Mouse (Mus musculus) layer of hippocampus, postnatal 10 days (tissue): ENCODE measurements around the gene Uap1l1. TPM values are rescaled to one million over a fixed set of nuclear protein-coding genes. Genes with fewer than 3 reads are reported as not detected.

ENCODE experiments used
- DNase-seq, 2 experiments: peaks; one replicate each; pipeline ENCODE4 v3.0.0; 2021; ENCODE audit warnings: low spot score in 2 of 2
- total RNA-seq, 2 experiments: library from RNA; stranded (reverse); gene quantifications; 2 replicates each; pipeline ENCODE4 v1.2.3; 2021

Uap1l1 gene
- total RNA-seq, 2 experiments from 2014 or later: 11.2 to 11.5 TPM

DNA sequence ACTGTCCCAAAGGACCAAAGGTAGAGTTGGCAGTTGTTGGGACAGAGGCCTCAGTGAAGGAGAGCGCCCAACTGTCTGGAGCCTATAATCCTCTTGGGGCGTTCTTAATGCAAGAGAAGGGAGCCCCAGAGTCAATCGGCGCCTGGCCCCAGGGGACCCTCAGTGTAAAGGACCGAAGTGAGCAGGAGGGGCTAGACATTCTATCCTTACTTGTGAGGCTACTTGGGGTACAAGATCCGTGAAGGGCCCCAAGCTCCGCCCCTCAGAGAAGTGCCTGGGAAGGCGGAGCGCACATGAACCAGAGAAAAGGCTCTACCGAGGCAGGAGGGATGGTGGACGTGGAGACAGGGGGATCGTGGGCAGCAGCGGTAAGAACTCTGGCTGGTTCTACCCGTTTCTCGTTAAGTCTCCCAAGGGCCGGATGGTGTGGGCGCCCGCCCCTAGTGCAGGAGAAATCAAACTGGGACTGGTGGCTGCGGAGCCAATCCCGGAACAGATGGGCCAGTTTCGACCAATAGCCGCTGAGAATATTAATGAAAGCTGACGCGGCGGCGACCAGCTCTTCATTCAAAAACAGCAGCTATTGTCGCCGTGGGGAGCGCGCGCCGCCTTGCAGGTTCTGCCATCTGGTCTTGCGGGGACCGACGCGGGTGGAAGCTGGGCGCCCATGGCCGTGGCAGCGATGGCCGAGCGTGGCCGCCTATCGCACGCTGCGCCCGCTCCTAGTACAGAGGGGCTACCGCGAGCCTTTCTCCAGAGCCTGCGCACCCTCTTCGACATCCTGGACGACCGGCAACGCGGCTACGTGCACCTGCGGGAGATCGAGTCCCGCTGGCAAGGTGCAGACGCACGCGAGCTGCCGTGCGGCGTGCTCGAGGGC is 6.5 kb upstream of the Uap1l1 start, which contains the start of gene Sapcd2:
Sapcd2 (plus strand) TSS at position 558 of the 880 bp plus-strand sequence.
- DNase-seq: peak; percentile 77 to 87

GRCm38 (mm10) chr2:25369996-25370395 is 4.5 kb upstream of the Uap1l1 start:
- no peak for DNase-seq

DNA sequence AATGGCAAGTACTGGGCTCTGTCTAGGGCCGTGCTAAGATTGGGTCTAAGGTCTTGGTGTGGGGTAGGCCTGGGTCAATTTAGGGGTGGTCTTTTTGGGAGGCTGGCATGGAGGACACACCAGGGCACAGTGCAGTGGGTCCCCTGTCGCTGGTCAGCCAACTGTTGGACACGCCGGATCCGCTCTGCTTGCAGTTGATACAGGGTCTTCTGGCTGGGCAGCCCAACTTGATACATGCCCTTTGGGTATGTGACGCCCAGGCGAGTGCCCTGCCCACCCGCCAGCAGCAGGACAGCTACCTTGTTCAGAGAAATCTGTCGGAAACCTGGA is 756 bp downstream of the Uap1l1 start:
- no peak for DNase-seq

- DNase-seq: no peak
These were observed 1.2 kb downstream of the Uap1l1 start for GRCm38 (mm10) chr2:25364313-25364712.

- DNase-seq: no peak
These were observed 1.9 kb downstream of the Uap1l1 start for GRCm38 (mm10) chr2:25363478-25364178.

DNA sequence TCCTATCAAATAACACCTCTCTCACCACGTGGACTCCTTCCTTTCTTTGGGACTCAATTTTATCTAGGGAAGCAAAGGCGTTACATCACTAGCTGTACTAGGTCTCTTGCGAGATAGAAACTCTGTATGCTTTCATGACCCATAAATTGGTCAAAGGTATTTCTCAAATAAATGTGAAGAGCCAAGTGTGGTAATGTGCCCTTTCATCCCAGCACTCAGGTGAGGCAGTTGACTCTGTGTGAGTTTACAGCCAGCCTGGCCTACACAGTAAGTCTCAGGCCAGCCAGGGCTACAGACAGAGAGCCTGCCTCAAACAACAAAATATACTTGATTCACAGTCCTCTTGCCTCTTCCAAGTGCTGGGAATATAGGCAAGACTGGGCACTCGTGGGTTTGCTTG is 5.6 kb downstream of the Uap1l1 start:
- DNase-seq: no peak

GRCm38 (mm10) chr2:25356208-25357079 is 9.0 kb downstream of the Uap1l1 start, which contains the start of gene Dpp7:
Gene Dpp7 (minus strand): TSS chr2:25356359.
- peak; percentile 78 to 80 for DNase-seq

- no peak for DNase-seq
These were observed 9.9 kb downstream of the Uap1l1 start for GRCm38 (mm10) chr2:25355419-25356066.

DNA sequence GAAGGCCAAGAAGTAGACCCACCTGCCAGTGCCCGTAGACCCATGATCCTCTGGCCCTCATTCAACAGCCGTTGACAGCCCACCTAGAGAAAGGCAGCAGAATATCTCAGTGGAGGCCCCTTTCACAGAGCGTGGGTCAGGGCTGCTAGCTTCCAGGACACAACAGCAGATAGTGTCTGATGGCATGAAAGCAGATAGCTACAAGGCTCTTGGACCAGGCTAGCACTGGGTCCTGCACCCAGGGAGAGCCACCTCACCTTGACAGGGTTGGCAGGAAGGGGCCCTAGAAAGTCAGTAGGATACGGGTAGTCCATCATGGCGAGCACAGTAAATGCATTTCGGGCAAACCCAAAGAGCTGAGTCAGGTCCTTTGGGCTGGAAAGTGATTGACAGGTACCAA is 11.3 kb downstream of the Uap1l1 start:
- no peak for DNase-seq

- no peak for DNase-seq
These were observed 14.8 kb downstream of the Uap1l1 start for GRCm38 (mm10) chr2:25350701-25351100.

GRCm38 (mm10) chr2:25349499-25349898 is 16.0 kb downstream of the Uap1l1 start:
- no peak for DNase-seq

DNA sequence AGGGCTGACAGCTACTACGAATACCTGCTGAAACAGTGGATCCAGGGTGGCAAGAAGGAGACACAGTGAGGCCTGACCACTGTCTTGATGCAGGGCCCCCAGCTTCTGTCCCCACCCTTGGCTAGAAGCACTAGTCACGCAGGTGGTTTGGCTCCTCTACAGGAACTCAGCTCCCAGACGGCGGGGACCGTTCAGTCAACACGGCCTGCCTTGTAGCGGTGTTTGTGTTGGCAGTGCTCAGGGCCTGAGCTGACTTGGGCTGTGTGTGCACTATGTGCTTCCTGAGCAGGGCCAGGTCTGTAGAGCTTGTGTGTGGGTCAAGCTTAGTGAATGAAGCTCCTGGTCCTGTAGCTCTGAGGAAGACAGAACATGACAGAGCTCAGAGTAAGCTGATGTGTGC is 17.3 kb downstream of the Uap1l1 start:
- DNase-seq: no peak

- no peak for DNase-seq
These were observed 27.2 kb downstream of the Uap1l1 start for GRCm38 (mm10) chr2:25338303-25338702.

- no peak for DNase-seq
These were observed 31.9 kb downstream of the Uap1l1 start for GRCm38 (mm10) chr2:25333569-25333968.

DNA sequence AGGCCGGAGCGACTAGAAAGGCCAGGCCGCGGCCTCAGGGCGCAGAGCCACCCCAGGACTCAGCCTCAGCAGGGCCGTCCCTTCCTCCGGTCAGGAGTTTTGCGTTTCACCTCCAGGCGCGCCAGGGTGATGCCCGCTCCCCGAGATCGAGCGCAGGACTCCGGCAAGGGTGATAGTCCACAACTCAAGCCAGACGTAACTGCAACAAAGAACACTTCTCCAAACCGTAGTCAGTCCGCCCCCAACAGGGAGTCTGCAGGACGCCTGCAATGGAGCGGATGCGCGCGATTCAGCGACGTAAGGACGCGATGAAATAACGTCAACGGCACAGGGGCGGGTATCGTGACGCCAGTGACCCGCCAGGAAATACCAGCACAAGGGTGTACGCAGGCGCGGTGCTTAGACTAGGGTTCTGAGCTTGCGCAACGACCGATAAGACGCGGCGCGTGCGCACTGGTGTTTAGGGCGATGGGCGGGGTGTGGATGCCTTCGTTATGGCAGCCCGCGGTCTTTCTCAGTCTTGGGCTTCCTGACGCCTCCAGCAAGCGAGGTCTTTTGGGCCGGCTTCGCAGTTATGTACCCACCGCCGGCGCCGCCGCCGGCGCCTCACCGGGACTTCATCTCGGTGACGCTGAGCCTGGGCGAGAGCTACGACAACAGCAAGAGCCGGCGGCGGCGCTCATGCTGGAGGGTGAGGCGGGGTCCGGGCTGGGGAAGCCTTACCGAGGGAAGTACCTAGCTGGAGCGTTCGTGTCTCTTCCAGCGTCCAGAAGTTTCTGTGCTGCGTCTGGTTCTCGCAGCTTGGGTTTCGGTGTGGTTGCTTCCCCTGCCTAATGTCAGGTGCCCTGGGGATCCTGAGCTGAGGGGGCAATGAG is 33.0 kb downstream of the Uap1l1 start, which contains the start of gene Man1b1:
Man1b1 (plus strand) TSS at position 53 of the 875 bp plus-strand sequence.
- peak; percentile 99 for DNase-seq

- no peak for DNase-seq
These were observed 34.0 kb downstream of the Uap1l1 start for GRCm38 (mm10) chr2:25331470-25331869.

- peak; percentile 33 to 51 for DNase-seq
These were observed 37.0 kb downstream of the Uap1l1 start for GRCm38 (mm10) chr2:25328440-25328839.

GRCm38 (mm10) chr2:25326036-25326435 is 39.4 kb downstream of the Uap1l1 start:
- no peak for DNase-seq

GRCm38 (mm10) chr2:25320084-25320483 is 45.4 kb downstream of the Uap1l1 start:
- DNase-seq: no peak
